Mouse (Mus musculus) olfactory bulb, adult 2 months (tissue): ENCODE data around the gene Uvssa.

ENCODE experiments used
- CTCF ChIP-seq: fragments of 200-500 bp; IDR thresholded peaks from 2 replicates; pipeline ENCODE4 v1.5.1; 2012; ENCODE audit warnings: low read depth, mild to moderate bottlenecking, low read length, moderate library complexity; ENCODE audit not compliant: insufficient read depth
- POLR2A ChIP-seq: fragments of 200-500 bp; IDR thresholded peaks from 2 replicates; pipeline ENCODE4 v1.6.1; 2012; ENCODE audit warnings: mild to moderate bottlenecking, low read depth, low read length, moderate library complexity; ENCODE audit not compliant: insufficient read depth

DNA sequence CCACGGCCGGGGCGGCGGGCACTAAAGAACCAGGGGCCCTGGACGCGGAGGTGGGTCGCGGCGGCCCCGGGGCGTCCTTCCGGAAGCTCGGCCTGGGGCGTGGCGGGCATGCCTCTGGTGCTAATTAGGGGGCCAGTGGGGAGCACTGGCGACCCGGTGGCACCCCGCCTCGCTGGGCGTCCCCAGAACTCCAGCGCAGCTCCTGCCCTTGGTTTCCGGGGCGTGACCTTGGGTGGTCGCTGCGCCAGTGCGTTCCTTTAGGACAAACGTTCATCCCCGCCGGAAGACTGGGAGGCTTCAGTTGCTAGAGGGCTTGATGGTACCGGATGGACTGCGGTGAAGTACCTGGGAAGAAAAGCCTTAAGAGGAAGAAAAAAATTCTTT, 42.4 kb upstream of the Uvssa start:
- no peak for TF ChIP-seq POLR2A
- TF ChIP-seq CTCF, result no peak
